Mouse (Mus musculus) layer of hippocampus, postnatal 25 days (tissue): ENCODE results near the gene Olfr709-ps1. TPM values are rescaled to one million over a fixed set of nuclear protein-coding genes. Genes with fewer than 3 reads are reported as not detected.
"Not testable (repeated sequence)": the region's sequence is repeated elsewhere in the genome, so short reads cannot be mapped to it uniquely, and the experiment has no call there.

Experiments used
- DNase-seq, 2 experiments: peaks; one replicate each; pipeline ENCODE4 v3.0.0; 2022; ENCODE audit warnings: mixed read lengths in 2 of 2, low spot score in 1 of 2; ENCODE audit errors: extremely low spot score in 1 of 2
- total RNA-seq, 2 experiments: library from RNA; stranded (reverse); gene quantifications; 2 replicates each; pipeline ENCODE4 v1.2.3; 2021

Gene Olfr709-ps1
- total RNA-seq = not detected

GRCm38 (mm10) chr7:106932119-106932518, at the start of gene Olfr709-ps1:
TSS of gene Olfr709-ps1 (minus strand) at chr7:106932219.
- DNase-seq = no peak

GRCm38 (mm10) chr7:106975353-106975752, 43.3 kb upstream of the Olfr709-ps1 start, which contains the start of gene Olfr711:
TSS of gene Olfr711 (minus strand) at chr7:106975453.
- DNase-seq = no peak

GRCm38 (mm10) chr7:106967503-106967902, 35.5 kb upstream of the Olfr709-ps1 start:
- not testable (repeated sequence) for DNase-seq

GRCm38 (mm10) chr7:106963837-106964236, 31.8 kb upstream of the Olfr709-ps1 start, which contains the start of gene Olfr6:
TSS of gene Olfr6 (minus strand) at chr7:106963937.
- no peak for DNase-seq

GRCm38 (mm10) chr7:106948212-106948611, 16.2 kb upstream of the Olfr709-ps1 start, which contains the start of gene Olfr710:
TSS of gene Olfr710 (minus strand) at chr7:106948312.
- no peak for DNase-seq

GRCm38 (mm10) chr7:106920961-106921360, 11.1 kb downstream of the Olfr709-ps1 start:
- DNase-seq = not testable (repeated sequence)

GRCm38 (mm10) chr7:106907676-106908075, 24.3 kb downstream of the Olfr709-ps1 start, which contains the start of gene Olfr1532-ps1:
TSS of gene Olfr1532-ps1 (plus strand) at chr7:106908001.
- DNase-seq = no peak

- DNase-seq = not testable (repeated sequence)
Measured at GRCm38 (mm10) chr7:106901141-106901540, 30.9 kb downstream of the Olfr709-ps1 start, which contains the start of gene Olfr707. TSS of gene Olfr707 (minus strand) at chr7:106901241.

GRCm38 (mm10) chr7:106888062-106888461, 44.0 kb downstream of the Olfr709-ps1 start, which contains the start of gene Olfr706:
TSS of gene Olfr706 (minus strand) at chr7:106888162.
- DNase-seq = no peak

GRCm38 (mm10) chr7:106876791-106877190, 55.2 kb downstream of the Olfr709-ps1 start, which contains the start of gene Olfr705:
TSS of gene Olfr705 (minus strand) at chr7:106876891.
- DNase-seq = no peak

Other genes with a start within 250 kb of the Olfr709-ps1 start
- gene Olfr694, start 240.4 kb downstream of the Olfr709-ps1 start, total RNA-seq = not detected
- gene Olfr695, start 215.8 kb downstream of the Olfr709-ps1 start, total RNA-seq = not detected
- gene Olfr697, start 189.8 kb downstream of the Olfr709-ps1 start, total RNA-seq = not detected
- gene Olfr698, start 176.8 kb downstream of the Olfr709-ps1 start, total RNA-seq = not detected
- not detected for gene Olfr699, start 139.0 kb downstream of the Olfr709-ps1 start, total RNA-seq
- gene Olfr700, start 123.4 kb downstream of the Olfr709-ps1 start, total RNA-seq = not detected
- not detected for gene Olfr701, start 118.1 kb downstream of the Olfr709-ps1 start, total RNA-seq
- not detected for gene Olfr702, start 98.3 kb downstream of the Olfr709-ps1 start, total RNA-seq
- gene Olfr703, start 88.9 kb downstream of the Olfr709-ps1 start, total RNA-seq = not detected
- not detected for gene Olfr704, start 69.0 kb downstream of the Olfr709-ps1 start, total RNA-seq
- gene Olfr705, start 55.3 kb downstream of the Olfr709-ps1 start, total RNA-seq = not detected
- not detected for gene Olfr706, start 44.1 kb downstream of the Olfr709-ps1 start, total RNA-seq
- not detected for gene Olfr707, start 31.0 kb downstream of the Olfr709-ps1 start, total RNA-seq
- not detected for gene Olfr1532-ps1, start 24.2 kb downstream of the Olfr709-ps1 start, total RNA-seq
- gene Olfr710, start 16.1 kb upstream of the Olfr709-ps1 start, total RNA-seq = not detected
- under 1 TPM; 0.07 to 0.10 TPM for gene Olfr6, start 31.7 kb upstream of the Olfr709-ps1 start, total RNA-seq
- gene Olfr711, start 43.2 kb upstream of the Olfr709-ps1 start, total RNA-seq = not detected
- not detected for gene Olfr2, start 73.9 kb upstream of the Olfr709-ps1 start, total RNA-seq
- gene Olfr713, start 99.0 kb upstream of the Olfr709-ps1 start, total RNA-seq = not detected
- not detected for gene Olfr714, start 138.8 kb upstream of the Olfr709-ps1 start, total RNA-seq
- gene Olfr17, start 161.0 kb upstream of the Olfr709-ps1 start, total RNA-seq = not detected
- gene Olfr715b, start 178.2 kb upstream of the Olfr709-ps1 start, total RNA-seq = not detected
- gene Olfr715, start 198.9 kb upstream of the Olfr709-ps1 start, total RNA-seq = not detected
- gene Olfr716, start 206.1 kb upstream of the Olfr709-ps1 start, total RNA-seq = not detected
- not detected for gene Nlrp14, start 234.8 kb upstream of the Olfr709-ps1 start, total RNA-seq